Mouse (Mus musculus) gastrocnemius, postnatal 25 days (tissue): ENCODE results near the gene Dnaja3. TPM values are rescaled to one million over a fixed set of nuclear protein-coding genes. Genes with fewer than 3 reads are reported as not detected.
A peak's percentile ranks its signal among the peaks of the same experiment; 100 is the strongest.

Experiments used
- DNase-seq: peaks from one replicate; pipeline ENCODE4 v3.0.0; 2022
- total RNA-seq, 2 experiments: library from RNA; stranded (reverse); gene quantifications; 1 replicate in 1 of 2; 2 replicates in 1 of 2; pipeline ENCODE4 v1.2.3; 2021

The Dnaja3 gene
- total RNA-seq, 2 experiments from 2014 or later, result 91.1 to 93.8 TPM

- peak; percentile 56 for DNase-seq
Observed at GRCm38 (mm10) chr16:4606431-4607084, 33.2 kb upstream of the Dnaja3 start.

- peak; percentile 78 for DNase-seq
Observed at GRCm38 (mm10) chr16:4607818-4608531, 31.8 kb upstream of the Dnaja3 start.

- DNase-seq, result no peak
Observed at GRCm38 (mm10) chr16:4608532-4609059, 31.2 kb upstream of the Dnaja3 start.

GRCm38 (mm10) chr16:4611193-4611592, 28.6 kb upstream of the Dnaja3 start:
- DNase-seq, result no peak

DNA sequence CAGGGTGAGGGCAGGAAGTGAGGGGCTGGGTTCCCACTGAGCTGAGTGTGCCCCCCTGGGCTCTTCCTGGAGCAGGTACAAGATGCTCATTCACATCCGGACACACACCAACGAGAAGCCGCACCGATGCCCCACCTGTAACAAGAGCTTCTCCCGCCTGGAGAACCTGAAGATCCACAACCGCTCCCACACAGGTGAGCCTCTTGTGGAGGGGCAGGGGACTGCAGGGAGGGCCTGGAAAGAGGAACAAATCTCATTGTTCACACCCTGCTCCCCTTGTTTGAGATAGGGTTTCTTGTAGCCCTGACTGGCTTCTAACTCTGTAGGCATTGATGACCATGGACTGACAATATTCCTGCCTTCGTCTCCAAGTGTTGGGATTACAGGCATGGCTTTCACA, 28.1 kb upstream of the Dnaja3 start:
- no peak for DNase-seq

GRCm38 (mm10) chr16:4613736-4614135, 26.1 kb upstream of the Dnaja3 start:
- DNase-seq, result no peak

DNA sequence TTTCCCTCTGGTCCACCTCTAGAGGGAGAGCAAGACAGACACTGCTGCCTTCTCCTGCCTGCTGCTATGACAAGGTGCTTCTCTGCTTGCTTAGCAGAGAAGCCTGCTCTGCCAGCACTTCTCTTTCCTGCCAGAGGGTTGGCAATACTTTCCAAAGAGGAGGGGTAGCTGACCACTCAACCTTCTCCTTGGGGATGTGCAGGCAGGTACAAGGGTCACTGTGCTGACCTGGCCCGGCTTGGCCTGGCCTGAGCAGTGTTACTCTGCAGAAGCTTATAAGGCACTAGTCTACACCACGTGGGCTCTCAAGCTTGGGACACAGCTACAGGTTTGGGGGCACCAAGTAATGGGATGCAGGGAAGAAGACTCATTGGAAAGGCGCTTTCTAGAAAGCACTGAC, 25.1 kb upstream of the Dnaja3 start:
- DNase-seq, result no peak

GRCm38 (mm10) chr16:4615297-4615696, 24.5 kb upstream of the Dnaja3 start:
- no peak for DNase-seq

DNA sequence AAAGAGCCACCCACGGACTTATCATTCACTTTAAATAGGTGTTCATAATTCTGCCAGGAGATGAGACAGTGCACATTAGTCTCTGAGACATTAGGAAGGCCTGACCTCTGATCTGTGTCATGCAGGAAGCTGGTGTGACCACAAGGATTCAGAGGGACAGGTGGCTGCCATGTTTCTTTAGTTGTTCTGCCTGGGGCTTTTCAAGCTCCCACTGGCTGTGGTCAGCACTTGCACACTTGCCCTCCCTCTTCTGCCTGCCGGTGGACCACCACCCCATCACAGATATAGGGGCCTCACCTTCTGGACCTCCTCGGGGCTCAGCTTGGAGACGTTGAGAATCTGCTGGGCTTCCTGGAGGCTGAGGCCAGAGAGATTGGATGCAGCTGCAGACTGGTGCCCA, 23.0 kb upstream of the Dnaja3 start:
- no peak for DNase-seq

- no peak for DNase-seq
Observed at GRCm38 (mm10) chr16:4624074-4624473, 15.7 kb upstream of the Dnaja3 start.

DNA sequence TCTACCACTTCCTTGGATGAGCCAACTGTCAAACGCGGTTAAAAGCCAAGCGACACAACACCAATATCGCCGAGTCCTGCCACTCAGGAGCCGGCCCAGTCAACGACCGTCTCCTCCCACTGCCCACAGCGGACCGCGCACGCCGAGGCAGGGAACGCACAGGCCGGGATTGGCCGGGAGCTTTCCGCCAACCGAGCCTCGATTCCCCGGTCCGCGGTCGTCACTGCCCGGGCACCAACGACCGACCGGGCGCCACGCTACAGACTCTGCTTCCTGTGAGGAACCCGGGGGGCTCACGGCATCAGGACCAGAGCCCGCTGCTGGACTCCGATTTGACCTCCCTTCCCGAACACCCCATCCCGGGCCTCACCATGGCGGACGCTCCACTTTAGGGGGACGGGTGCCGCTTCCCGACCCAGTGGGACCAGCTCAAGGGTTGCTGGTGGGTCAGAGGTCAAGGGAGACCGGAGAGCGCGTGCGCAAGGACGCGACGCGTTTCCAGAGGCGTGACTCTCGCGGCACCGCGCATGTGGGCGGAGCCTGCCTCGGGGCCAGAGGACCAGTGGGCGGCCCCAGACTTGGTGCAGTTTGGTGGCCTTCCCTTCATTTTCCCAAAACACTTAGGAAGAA, 15.2 kb upstream of the Dnaja3 start, which contains the start of gene Pam16:
Pam16 (minus strand) TSS at position 508 of the 630 bp plus-strand sequence.
- peak; percentile 90 for DNase-seq

DNA sequence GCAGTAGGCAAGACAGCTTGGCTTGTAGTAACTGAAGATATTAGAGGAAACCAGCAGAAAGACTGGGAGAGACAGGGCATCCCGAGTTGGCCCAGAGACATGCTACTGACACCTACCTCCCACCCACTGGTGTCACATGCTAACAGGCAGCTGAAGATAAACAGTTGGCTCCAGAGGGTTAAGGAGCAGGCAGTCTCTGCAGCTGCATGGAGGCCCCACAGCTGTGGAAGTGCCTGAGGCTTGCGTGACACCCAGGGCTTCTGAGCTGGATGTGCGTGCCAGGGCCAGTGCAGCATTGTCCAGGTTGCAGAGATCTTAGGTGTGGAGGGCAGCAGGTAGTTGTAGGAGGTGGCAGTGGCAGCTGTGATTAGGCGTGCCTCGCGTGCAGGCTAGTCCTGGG, 12.7 kb upstream of the Dnaja3 start:
- DNase-seq, result no peak

DNA sequence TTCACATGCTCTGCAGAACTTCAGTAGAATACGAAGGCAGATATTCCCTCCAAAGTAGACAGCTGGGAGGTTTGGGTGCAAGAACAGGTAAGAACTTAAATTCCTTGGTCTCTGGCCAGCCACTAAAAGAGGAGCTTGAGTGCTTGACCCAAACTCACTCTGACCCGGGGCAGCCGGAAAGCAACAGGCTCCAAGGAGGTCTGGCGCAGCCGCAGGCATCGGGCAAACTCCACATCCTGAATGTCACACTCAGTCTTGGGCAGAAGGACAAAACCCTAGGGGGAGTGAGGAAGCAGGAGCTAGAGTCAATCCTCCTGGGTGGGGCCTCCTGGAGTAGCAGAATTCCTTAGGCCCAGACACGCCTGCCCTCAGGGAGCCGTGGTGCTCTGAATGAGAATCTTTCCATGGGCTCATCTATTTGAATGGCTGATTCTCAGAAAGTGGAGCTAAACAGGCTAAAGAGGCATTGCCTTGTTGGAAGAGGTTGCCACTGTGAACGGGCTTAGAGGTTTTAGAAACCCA, 10.8 kb upstream of the Dnaja3 start:
- DNase-seq, result no peak

GRCm38 (mm10) chr16:4629950-4630349, 9.8 kb upstream of the Dnaja3 start:
- peak; percentile 59 for DNase-seq

DNA sequence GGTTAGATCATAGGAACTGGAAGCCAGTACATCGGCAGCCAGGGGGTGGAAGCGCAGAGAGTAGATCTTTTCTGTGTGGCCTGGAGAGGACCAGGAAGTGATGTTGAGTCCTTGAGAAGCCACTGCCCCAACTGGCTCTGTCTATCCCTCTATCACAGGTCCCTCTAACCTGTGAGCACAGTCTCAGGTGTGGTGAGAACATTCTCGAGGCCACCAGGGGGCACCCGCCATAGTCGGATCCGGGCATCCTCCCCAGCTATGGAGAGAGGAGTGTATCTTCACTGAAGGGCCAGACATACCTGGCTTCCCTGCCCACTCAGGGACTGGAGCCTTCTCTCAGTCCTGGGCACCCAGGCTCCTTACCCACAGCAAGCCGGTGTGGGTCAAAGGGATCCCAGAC, 7.7 kb upstream of the Dnaja3 start:
- no peak for DNase-seq

GRCm38 (mm10) chr16:4633661-4634060, 6.1 kb upstream of the Dnaja3 start:
- DNase-seq, result no peak

DNA sequence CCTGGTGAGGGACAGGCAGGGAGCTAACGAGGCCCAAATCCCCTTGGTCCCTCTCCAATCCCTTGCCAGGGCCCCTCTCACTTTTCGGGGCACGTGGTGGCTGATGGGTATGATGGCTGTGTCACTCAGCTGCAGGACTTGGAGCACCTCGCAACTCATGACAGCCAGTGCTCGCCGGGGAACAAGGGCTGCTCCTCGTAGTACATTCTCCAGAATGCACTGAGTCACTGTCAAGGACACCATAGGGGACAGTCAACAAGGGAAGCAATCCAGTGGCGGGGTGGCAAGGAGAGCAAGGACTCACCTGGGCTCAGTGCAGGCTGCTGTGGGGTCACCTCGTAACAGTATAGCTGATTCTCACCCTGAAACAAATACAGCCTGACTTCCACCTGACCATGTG, 5.1 kb upstream of the Dnaja3 start:
- no peak for DNase-seq

- DNase-seq, result no peak
Observed at GRCm38 (mm10) chr16:4635760-4636159, 4.0 kb upstream of the Dnaja3 start.

DNA sequence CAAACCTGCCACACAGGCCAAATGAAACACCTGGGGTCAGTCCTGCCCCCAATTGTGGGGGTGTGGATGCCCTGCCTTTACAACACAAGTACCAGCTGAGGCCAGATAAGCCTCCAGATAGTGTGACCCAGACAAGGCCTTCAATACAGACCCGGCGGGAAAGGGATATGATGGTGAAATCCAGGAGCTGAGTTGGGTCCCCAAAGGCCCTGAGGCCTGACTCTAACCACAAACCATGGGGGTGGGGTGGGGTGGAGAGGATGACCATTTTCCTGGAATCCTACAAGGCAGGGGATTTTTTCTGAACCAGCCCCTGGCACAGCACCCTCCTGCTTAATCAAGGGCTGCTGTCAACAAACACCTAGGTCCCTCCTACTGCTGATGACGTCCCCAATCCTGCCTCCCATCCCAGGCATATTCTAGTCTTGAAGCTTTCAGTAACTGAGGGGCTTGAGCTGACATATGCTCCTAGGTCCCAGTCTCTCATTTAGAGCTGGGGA, 848 bp upstream of the Dnaja3 start:
- DNase-seq, result no peak

DNA sequence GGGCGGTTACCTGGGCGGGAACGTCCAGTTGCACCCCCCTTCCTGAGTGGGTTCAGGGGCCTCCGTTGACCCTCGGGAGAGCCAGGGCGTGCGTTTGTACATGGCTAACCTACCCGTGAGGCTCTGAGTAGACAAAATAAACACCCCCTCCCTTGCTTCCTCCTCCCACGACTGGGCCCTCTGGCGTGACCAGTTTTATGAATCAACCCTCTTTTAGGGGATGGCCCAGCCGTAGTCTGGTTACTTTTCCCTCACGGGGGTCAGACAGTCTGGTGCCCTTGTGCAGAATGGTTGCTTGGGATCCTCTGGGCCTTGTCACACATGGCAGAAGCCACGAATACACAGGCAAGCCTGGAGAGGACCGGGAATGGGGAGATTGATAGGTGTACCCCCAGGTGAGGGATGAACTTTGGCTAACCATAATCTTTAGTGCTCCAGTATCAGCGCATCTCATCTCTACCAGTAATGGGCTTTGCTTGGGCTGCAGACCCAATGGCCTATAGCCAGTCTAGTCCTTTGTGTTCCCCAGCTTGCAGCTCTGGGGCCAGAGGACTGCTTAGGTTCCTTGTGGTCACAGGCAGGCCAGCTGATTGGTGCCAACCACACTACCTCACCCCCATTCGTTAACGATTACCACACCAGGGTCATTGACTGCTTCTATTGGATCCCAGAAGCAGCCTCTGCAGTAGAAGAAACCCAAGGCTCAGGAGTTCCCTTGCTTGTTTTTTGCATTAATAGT, 647 bp downstream of the Dnaja3 start:
- no peak for DNase-seq

- DNase-seq, result no peak
Observed at GRCm38 (mm10) chr16:4641119-4641838, 1.5 kb downstream of the Dnaja3 start.
